Mouse (Mus musculus): ENCODE results near the gene Aff4.

DNA sequence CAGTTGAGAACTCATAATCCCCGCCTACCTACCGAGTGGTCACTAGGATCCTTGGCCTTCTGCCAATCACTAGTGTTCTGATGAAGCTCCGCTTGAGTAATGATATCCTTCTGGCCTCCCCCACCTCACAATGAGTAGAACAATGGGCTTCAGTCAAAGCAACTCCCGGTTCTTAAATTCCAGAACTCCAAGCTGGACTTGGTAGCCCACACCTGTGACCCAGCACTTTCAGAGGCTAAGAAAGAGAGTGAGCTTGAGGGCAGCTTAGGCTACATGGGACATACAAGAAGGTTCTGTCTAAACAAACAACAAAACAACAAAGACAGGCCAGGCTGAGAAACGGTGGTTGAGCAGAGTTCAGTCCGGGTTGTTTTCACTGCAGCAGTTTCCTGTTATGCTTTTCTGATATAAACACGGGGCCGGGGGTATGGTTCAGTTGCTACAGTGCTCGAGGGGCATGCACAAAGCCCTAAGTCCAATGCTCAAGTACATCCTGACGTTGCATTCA lies 43.0 kb upstream of the Aff4 start:
- TF ChIP-seq POLR2A (IDR thresholded peaks at IDR 0.05; ENCODE audit: low read depth, low read length) (no peak), CTCF (conservative IDR thresholded peaks at IDR 0.05; ENCODE audit: insufficient read depth, insufficient read length, low read depth, low read length) (no peak)

All from kidney, adult 2 months (tissue).